Mouse (Mus musculus): ENCODE results near the gene Tfg.

Tfg gene

DNA sequence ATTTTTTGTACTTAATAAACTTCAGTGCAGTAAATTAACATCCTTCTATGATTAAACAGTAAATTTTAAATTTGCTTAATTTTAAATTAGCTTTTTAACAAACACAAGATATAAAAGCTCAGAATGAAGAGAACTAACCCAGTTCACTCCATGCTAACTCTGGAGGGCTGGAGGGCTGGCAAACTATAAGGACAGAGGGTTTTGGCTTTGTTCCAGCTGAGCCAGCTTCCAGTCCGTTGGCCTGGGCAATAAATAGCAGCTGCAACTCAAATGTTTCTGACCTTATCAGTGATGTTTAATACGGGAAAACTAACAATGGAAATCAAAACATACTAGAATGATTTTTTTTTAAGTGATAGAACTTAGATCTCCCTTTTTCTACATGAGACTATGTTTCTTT, 72.0 kb downstream of the Tfg start:
- no peak for DNase-seq (ENCODE audit: low spot score)
